Mouse (Mus musculus): ENCODE measurements around the gene Cbr2. TPM values are rescaled to one million over a fixed set of nuclear protein-coding genes. Genes with fewer than 3 reads are reported as not detected.

Cbr2 gene
- polyA plus RNA-seq, 1 experiment from 2014 or later, result 2.1 TPM

DNA sequence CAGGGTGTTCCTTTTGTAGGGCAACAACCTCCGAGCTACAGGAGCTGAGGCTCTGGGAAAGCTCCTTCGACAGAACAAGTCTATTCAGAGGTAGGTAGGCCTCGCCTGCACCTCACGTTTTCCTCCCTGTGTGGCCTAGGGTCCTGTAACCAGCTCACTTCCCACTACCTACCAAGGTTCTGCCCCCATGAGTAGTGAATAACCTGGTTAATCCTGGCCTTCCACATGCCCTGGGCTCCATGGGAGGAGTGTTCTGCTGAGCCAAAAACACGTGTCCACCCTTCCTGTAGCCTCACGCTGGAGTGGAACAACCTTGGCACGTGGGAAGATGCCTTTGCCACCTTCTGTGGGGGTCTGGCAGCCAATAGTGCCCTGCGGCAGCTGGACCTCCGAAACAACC lies 16.8 kb downstream of the Cbr2 start:
- Histone ChIP-seq H3K36me3 (peaks cover 66% of the 10 kb centered on the region), H3K4me3 (peak overlapping the region; percentile 63; the same call in 1 of the 2 replicates), H3K27ac (no peak overlapping the region), H3K9me3 (no peaks in the 10 kb centered on the region), H3K4me1 (replicated peaks) (peaks cover 45% of the 10 kb centered on the region), H3K27me3 (ENCODE audit: insufficient read depth, poor library complexity, severe bottlenecking) (no peaks in the 10 kb centered on the region)
- no peak for DNase-seq (ENCODE audit: low spot score)
- 91% methylated on average over 9 of the region's 9 CpGs for WGBS

DNA sequence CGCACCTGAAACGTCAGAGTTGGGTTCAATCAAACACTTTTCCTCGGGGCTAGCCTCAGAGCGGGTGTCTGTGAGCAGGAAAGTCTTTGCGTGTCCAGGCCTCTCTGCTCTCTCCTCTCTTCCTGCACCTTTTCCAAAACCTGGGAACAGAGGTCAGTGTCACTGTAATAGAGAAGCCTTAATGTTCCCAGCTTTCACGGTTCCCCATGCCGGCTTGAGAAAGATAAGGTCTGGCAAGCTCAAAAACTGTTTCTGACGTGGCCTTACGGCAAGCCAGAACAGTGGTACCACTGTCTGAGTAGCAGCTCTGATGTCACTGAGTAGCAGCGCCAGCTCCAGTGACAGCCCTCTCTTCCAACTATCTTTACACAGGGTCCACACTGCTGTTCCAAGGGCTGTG lies 17.4 kb downstream of the Cbr2 start:
- no peaks in the 10 kb centered on the region for H3K27me3 ChIP-seq (ENCODE audit: insufficient read depth, poor library complexity, severe bottlenecking)
- H3K27ac ChIP-seq, result peak overlapping the region; percentile 81; the same call in 1 of the 2 replicates
- H3K4me1 ChIP-seq (replicated peaks), result peaks cover 45% of the 10 kb centered on the region
- DNase-seq (ENCODE audit: low spot score), result no peak
- H3K36me3 ChIP-seq, result peaks cover 66% of the 10 kb centered on the region
- WGBS, result 62% methylated on average over 10 of the region's 10 CpGs
- H3K9me3 ChIP-seq, result no peaks in the 10 kb centered on the region
- H3K4me3 ChIP-seq, result peak overlapping the region; percentile 63

DNA sequence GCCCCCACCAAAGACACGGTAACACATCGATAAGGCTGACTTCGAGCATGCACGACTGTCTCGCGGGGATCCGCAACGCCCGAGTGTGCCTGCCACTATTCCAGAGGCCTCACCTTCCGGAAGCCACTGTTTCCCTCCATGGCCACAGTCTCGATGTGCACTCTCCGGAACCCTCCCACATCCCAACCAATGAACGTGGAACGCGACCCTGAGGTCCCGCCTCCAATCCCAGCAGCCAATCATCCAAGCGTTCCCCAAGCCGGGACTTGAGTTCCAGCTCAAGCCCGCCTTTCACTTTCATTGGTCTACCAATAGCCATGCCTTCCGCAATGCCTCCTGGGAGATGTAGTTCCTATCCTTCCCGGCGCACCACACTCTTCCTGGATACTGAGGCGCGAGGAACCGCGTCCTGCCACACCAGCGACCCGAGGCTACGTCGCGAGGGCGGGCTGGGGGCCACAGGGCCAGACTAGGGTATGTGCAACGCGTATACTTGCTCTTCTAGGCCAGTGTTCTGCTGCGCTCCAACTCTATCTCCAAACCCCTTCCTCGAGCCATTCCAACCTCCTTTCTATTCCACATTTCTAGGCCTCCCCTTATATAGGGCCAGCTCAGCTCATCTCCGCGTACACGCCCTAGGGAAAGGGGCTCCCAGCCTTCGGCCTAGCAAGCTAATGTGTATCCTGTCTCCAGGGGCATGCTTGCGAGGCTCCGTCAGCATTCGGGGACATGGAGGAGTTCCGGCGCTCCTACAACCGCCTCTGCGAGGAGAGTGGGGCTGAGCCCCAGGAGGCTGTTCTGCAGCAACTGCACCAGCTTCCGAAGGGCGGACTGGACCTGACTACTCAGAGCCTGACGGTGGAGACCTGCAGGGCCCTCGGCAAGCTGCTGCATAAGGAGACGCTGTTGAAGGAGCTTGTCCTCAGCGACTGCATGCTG lies 18.1 kb downstream of the Cbr2 start, which contains the start of the genes Cenpx and Lrrc45:
TSS of gene Cenpx (minus strand) at position 159 of the 939 bp plus-strand sequence.
TSS of gene Lrrc45 (plus strand) at position 346 of the 939 bp plus-strand sequence.
- 4% methylated on average over 53 of the region's 53 CpGs for WGBS
- Histone ChIP-seq H3K27ac (peak within 1 kb of the TSS; percentile 81), H3K4me1 (replicated peaks) (peaks cover 47% of the 10 kb centered on the region), H3K9me3 (no peaks in the 10 kb centered on the region), H3K36me3 (peaks cover 66% of the 10 kb centered on the region), H3K4me3 (peak within 1 kb of the TSS; percentile 63), H3K27me3 (ENCODE audit: insufficient read depth, poor library complexity, severe bottlenecking) (no peaks in the 10 kb centered on the region)
- peak; percentile 98 for DNase-seq (ENCODE audit: low spot score)

DNA sequence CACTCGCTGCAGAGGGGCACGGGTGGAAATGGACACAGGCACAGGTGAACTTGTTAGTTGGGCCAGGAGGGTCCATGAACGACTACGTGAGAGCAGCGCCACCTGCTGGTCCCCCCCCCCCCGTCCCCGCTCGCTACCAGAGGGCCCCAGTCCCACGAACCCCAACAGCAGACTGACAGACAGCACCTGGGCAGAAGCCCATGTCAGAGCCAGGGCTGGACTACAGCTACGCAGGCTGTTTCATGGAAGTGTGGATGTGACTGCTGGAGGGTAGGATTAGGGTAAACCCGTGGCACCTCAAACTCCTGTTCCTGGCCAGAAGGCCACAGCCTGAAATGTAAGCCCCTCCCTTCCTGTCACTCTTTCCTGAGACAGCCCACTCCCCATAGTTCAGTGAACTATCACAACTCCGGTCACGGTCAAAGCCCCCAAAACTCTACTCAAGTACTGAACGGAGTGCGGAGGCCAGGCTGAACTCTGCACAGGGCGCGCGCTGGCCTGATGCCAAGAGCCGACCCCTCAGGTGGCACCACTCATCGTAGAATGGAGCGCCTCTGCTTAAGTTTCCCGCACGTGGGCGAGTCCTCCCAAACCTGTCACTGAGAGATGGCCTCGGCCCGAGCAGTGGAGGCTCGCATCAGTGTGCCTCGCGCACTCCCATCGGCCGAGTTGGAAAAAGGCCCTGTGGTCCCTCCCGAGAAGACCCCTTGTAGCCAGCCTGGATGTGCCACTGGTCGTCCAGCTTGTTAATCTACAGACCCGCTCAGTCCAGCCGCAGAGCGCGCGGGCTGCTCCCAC lies 18.9 kb downstream of the Cbr2 start:
- Histone ChIP-seq H3K36me3 (peaks cover 63% of the 10 kb centered on the region), H3K9me3 (no peaks in the 10 kb centered on the region), H3K4me1 (replicated peaks) (peaks cover 55% of the 10 kb centered on the region), H3K27me3 (ENCODE audit: insufficient read depth, poor library complexity, severe bottlenecking) (no peaks in the 10 kb centered on the region), H3K4me3 (peak overlapping the region; percentile 63), H3K27ac (peak overlapping the region; percentile 81)
- WGBS, result 2% methylated on average over 38 of the region's 38 CpGs
- peak; percentile 79 for DNase-seq (ENCODE audit: low spot score)

DNA sequence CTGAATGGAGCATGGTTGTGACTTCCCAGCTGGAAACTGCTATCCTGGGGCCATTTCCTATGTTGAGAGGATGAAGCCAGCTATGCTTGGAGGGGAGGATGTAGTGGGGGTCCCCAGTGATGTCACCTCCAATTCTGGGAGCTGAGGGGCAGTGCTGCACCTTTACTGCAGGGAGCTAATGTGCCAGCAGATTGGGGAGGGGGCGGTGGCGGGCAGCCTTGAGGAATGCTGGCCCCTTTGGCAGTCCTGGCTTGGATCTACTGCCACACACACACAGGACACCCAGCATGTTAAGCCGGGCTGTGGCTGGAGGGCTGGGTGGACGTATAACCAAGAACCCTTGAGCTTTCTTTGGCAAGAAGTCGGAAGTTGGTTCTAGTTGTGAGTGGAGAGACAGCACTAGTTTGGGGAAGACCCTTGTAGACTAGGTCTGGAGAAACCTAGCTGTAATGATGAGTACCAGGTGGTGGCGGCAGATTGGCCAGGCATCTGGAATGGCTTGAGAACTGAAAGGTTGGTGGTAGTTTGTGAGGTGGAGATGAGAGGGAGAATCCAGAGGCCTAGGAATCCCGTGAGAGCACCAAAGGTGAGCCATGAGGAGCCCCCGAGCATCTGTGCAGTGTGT lies 19.8 kb downstream of the Cbr2 start:
- H3K36me3 ChIP-seq, result peaks cover 55% of the 10 kb centered on the region
- H3K27ac ChIP-seq, result peak overlapping the region; percentile 81; the same call in 1 of the 2 replicates

DNA sequence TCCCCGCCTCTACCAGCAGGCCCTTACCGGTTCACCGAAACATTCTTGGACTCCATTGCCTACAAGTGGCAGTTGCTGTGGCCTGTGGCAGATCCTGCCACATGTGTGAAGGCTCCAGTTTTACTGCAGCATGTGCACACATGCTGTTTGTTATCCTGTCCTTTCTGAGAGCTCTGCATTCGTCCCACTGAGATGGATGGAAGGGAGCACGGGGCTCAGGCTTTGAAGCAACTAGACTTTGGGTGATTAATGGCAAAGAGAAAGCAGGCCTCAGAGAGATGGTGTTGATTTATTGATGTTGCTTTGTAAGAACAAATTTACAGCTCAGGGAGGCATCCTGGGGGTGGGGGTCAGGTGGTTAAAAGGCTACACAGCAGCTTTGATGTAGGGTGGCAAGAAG lies 21.2 kb downstream of the Cbr2 start:
- Histone ChIP-seq H3K4me3 (no peak overlapping the region), H3K4me1 (replicated peaks) (peaks cover 76% of the 10 kb centered on the region), H3K9me3 (no peaks in the 10 kb centered on the region), H3K36me3 (peaks cover 50% of the 10 kb centered on the region), H3K27ac (no peak overlapping the region), H3K27me3 (ENCODE audit: insufficient read depth, poor library complexity, severe bottlenecking) (peaks cover 7% of the 10 kb centered on the region; the same call in 1 of the 2 replicates)
- no peak for DNase-seq (ENCODE audit: low spot score)
- WGBS, result 79% methylated on average over 5 of the region's 5 CpGs

More for the DNA sequence above, 19.8 kb downstream of the Cbr2 start:
- Histone ChIP-seq H3K4me3 (peak overlapping the region; percentile 63), H3K9me3 (no peaks in the 10 kb centered on the region), H3K27me3 (ENCODE audit: insufficient read depth, poor library complexity, severe bottlenecking) (no peaks in the 10 kb centered on the region), H3K4me1 (replicated peaks) (peaks cover 64% of the 10 kb centered on the region)
- no peak for DNase-seq (ENCODE audit: low spot score)
- 63% methylated on average over 8 of the region's 8 CpGs for WGBS

DNA sequence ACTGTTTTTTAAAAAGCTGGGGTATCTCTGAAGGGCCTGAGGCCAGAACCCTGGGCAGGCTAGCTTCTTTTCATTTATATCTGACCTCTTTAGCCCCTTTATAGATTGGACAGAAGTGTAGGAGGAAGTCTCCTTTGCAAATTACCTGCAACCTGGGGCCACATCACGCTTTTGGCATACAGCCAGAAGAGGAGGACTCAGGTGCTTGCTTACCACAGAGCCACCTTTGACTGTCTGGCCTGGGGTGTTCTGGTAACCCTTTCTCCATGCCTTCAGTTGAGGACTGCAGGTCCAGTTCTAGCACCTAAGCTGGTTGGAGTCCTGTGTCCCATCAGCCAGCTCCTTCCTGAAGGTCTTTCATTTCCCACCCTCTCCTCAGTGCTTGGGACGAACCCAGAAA lies 22.4 kb downstream of the Cbr2 start:
- Histone ChIP-seq H3K4me1 (replicated peaks) (peaks cover 76% of the 10 kb centered on the region), H3K36me3 (peaks cover 42% of the 10 kb centered on the region), H3K4me3 (no peak overlapping the region), H3K27me3 (ENCODE audit: insufficient read depth, poor library complexity, severe bottlenecking) (peaks cover 14% of the 10 kb centered on the region), H3K27ac (no peak overlapping the region), H3K9me3 (no peaks in the 10 kb centered on the region)
- no peak for DNase-seq (ENCODE audit: low spot score)
- WGBS, result 84% methylated on average over 2 of the region's 2 CpGs

DNA sequence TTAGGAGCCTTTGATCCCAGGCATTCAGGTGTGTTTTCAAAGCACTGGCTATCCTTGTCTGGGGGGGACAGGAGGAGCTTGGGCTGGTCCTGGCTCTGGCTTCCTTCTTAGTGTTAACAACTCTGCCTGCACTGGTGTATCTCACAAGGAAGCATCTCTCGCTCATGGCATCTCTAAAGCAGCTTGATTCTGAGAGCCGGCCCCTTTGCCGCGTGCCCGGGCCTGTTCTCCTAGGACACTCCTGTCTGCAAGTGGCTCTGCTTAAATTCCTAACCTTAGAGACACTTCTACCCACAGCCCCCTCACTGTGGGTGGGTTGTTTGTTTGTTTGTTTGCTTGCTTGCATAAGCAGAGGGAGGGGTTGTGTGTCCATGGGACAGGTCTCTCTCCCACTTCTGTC lies 23.9 kb downstream of the Cbr2 start:
- peaks cover 57% of the 10 kb centered on the region for H3K36me3 ChIP-seq
- peaks cover 78% of the 10 kb centered on the region for H3K4me1 ChIP-seq (replicated peaks)
- DNase-seq (ENCODE audit: low spot score), result no peak
- peaks cover 14% of the 10 kb centered on the region for H3K27me3 ChIP-seq (ENCODE audit: insufficient read depth, poor library complexity, severe bottlenecking)
- 37% methylated on average over 5 of the region's 5 CpGs for WGBS
- H3K9me3 ChIP-seq, result no peaks in the 10 kb centered on the region
- H3K27ac ChIP-seq, result peak overlapping the region; percentile 87
- H3K4me3 ChIP-seq, result peak overlapping the region; percentile 27

DNA sequence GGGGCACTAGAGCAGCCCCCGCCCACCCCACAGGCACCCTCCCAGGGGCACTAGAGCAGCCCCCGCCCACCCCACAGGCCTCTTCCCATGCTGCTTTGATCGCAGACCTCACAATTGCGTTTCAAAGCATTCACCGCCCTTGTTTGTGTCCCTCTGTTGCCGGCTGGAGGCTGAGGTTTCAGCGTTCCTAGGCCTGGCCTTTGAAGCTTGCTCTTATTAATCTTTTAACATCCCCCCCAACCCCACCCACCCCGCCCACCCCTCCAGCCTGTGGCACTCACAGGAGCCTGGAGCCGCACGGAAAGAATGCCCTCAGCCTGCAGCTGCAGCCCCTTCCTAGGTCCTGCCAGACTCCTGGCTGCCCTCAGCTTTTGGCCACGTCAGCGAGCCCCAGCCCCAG lies 24.7 kb downstream of the Cbr2 start:
- Histone ChIP-seq H3K4me3 (peak overlapping the region; percentile 27), H3K36me3 (peaks cover 64% of the 10 kb centered on the region), H3K4me1 (replicated peaks) (peaks cover 71% of the 10 kb centered on the region), H3K27ac (peak overlapping the region; percentile 87), H3K9me3 (no peaks in the 10 kb centered on the region), H3K27me3 (ENCODE audit: insufficient read depth, poor library complexity, severe bottlenecking) (peaks cover 14% of the 10 kb centered on the region)
- DNase-seq (ENCODE audit: low spot score), result peak; percentile 53
- 2% methylated on average over 11 of the region's 12 CpGs for WGBS

DNA sequence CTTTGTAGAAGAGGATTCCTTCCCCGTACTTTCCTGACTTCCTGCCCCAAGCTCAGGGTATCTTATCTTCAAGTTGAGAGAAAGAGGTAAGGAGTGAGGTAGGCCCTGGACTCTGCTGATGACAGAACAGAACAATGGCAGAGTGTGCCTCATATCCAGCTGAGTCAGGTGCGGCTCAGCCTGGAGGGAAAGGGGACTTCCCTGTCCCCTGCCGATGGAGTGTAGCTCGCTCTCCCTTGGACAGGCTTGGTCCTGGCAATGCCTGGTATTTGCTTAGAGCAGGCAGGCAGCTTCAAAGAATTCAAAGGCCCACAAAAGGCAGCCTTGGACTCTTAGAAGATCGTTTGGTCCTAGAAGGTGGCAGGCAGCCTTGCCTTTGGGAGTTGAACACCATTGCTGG lies 25.8 kb downstream of the Cbr2 start:
- peak overlapping the region; percentile 87 for H3K27ac ChIP-seq
- H3K27me3 ChIP-seq (ENCODE audit: insufficient read depth, poor library complexity, severe bottlenecking), result peaks cover 14% of the 10 kb centered on the region
- DNase-seq (ENCODE audit: low spot score), result no peak
- 54% methylated on average over 5 of the region's 5 CpGs for WGBS
- peaks cover 71% of the 10 kb centered on the region for H3K36me3 ChIP-seq
- H3K9me3 ChIP-seq, result no peaks in the 10 kb centered on the region
- 0 out of 2 replicates have a peak overlapping the region, but pooled peaks have one; percentile 9 for H3K4me3 ChIP-seq
- peaks cover 63% of the 10 kb centered on the region for H3K4me1 ChIP-seq (replicated peaks)

DNA sequence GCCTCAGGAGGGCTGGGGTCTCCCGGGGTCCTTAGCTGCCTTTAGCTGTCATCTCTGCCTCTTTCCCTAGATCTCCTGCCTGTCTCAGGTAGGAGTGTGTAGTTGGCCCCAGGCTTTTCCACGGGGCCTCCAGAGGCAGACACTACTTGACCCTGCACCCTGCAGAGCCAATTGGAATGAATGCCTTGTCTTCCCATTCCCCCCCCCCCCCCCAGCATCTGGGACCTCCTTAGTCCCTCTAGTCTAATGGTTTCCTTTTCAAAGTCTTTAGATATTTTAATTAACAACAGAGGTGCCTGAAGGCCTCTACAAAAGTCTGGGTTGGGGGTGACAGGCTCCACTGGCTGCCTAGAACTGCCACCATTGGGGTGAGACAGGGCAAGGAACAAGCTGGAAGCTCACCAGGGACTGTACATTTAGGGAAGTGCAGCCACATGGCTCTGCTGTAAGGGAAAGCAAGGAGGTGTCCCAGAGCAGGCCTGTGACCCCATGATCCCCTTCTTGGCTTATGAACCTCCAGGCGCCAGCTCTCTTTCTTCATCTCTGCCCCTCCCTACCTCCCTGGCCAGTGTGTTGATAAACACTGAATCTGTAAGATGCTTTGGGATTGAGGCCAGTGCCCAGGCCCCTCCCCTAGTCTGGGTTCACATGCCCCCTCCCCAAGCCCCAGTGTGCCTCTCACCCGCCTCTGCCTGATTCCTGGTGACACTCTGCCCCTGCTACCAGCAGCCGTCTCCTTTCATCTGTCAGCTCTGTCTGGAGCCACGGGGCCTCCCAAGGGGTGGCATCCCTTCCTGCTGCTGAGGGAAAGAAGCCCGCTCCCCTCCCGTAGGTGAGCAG lies 27.2 kb downstream of the Cbr2 start:
- peaks cover 14% of the 10 kb centered on the region for H3K27me3 ChIP-seq (ENCODE audit: insufficient read depth, poor library complexity, severe bottlenecking)
- WGBS, result 11% methylated on average over 8 of the region's 8 CpGs
- H3K4me1 ChIP-seq (replicated peaks), result peaks cover 64% of the 10 kb centered on the region
- peak overlapping the region; percentile 87 for H3K27ac ChIP-seq
- DNase-seq (ENCODE audit: low spot score), result peak; percentile 51
- H3K9me3 ChIP-seq, result no peaks in the 10 kb centered on the region
- peaks cover 71% of the 10 kb centered on the region for H3K36me3 ChIP-seq
- H3K4me3 ChIP-seq, result peak overlapping the region; percentile 16; the same call in 1 of the 2 replicates

All from hindbrain, embryonic 10.5 days (tissue).